Mouse (Mus musculus) stomach, postnatal 0 days (tissue): ENCODE data around the gene Dna2.

Experiments used
- CTCF ChIP-seq: IDR thresholded peaks from 2 replicates; pipeline ENCODE4 v1.5.1; 2016; ENCODE audit warnings: antibody characterized with exemption, low read depth, mild to moderate bottlenecking, moderate library complexity
- EP300 ChIP-seq: optimal IDR thresholded peaks from 2 replicates; pipeline ENCODE3; 2016; ENCODE audit warnings: antibody characterized with exemption

GRCm38 (mm10) chr10:62966291-62966690 is 19.5 kb downstream of the Dna2 start:
- TF ChIP-seq EP300 (no peak), CTCF (no peak)
